Mouse (Mus musculus) heart, adult 11 months (tissue): Measurements from ENCODE around the gene Cers1.

Experiments used
- DNase-seq: peaks from one replicate; pipeline ENCODE4 v3.0.0; 2022

Gene Cers1

DNA sequence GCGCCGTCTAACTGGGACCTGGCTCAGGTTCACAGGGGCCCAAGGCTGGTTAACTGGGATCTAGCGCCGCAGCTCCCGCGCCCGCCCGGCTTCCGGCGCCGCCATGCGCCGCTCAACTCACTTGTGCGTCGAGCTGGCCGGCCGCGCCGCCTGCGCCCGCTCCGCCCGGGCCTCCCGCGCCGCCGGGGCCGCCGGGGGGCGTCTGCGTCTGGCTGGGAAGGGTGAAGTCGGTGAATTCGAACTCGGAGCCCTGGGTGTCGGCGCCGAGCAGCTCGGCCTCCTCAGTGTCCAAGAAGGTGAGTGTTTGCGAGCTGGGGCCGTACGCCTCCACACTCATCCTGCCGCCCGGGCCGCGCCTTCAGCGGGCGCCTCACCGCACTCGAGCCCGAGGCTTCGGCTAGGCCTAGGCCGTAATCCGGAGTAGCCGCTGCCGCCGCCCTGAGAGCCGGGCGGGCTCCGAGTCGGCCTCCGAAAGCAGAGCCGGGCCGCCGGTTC is 37.1 kb downstream of the Cers1 start:
- peak; percentile 95 for DNase-seq

DNA sequence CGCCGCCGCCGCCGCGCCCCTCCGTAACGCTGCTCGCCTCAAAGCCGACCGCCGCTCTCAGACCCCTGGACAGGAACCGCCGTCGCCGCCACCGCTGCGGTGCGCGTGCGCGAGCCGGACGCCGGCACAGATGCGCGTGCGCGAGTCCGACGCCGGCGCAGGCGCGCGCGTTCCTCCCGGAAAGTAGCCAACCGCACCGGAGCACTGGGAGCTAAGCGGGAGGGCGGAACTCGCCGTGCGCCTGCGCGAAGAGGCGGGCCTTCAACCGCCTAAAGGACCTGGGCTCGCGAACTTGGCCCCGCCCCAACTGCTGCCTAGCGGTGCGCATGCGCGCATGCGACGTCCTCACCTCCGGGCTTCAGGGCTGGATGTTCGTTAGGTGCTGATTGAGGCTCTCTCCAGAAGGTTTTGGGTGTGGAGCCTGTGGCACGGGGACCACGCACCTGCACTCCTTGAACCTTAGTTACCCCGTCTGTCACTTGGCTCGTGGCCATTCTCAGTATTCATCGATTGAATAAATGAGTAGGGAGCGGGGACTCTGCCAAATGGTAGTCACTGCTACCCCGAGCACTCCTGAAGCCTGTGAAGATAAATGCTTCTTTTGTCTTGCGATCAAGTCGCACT is 37.7 kb downstream of the Cers1 start, which contains the start of gene Upf1:
Upf1 (minus strand) TSS at position 85 of the 624 bp plus-strand sequence.
- peak; percentile 100 for DNase-seq

DNA sequence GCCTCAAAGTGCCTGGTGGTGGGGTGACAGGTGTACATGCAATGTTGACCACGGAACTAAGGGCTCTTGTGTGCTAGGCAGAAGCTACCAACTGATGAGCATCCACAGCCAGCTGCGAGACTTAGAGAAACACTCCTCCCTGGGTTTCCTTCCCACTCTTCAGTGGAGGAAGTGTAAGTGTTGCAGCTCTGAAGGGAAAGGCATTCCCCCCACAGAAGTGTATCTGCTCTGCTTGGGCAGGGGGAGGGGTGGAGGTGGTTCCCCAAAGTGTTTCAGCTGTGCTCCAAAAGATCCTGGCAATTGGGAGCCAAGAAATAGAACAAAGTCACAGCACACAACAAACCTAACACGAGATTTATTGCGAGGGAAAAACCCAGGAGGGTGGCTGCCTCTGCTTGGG is 38.4 kb downstream of the Cers1 start:
- peak; percentile 88 for DNase-seq

DNA sequence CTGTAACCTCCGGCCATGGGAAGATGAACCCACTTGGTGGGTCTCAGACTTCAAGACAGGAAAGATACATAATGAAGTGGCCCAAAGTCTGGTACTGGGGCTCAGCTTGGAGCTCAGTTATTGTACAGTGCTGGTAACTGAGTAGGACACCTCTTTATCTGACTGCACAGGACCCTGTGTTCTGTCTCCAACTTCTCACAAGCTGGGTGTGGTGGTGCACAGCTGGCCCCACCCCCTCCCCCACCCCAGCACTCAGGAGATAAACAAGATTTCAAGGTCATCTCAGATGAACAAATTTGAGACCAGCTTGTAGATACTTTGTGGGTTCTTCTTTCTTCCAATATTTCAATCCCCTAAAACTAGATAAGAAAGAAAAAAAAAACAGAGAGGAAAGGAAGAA is 40.5 kb downstream of the Cers1 start:
- no peak for DNase-seq

DNA sequence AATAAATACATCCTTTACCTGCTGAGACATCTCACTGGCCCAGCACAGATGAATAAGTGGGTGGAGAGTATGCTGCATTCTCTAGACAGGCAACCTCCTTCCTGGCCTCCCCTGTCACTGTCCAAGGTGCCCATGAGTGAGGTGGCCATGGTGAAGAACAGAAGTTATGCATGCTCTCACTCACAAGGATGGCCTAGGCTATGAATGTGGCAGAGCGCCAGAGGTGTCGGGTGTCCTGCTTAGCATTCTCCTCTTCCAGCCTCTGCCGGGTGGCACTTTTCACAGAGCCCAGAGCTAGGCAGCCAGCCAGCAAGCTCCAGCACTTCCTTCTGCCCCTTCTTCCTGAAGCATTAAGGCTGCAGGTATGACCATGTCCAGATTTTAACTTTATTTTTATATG is 43.8 kb downstream of the Cers1 start:
- peak; percentile 93 for DNase-seq

DNA sequence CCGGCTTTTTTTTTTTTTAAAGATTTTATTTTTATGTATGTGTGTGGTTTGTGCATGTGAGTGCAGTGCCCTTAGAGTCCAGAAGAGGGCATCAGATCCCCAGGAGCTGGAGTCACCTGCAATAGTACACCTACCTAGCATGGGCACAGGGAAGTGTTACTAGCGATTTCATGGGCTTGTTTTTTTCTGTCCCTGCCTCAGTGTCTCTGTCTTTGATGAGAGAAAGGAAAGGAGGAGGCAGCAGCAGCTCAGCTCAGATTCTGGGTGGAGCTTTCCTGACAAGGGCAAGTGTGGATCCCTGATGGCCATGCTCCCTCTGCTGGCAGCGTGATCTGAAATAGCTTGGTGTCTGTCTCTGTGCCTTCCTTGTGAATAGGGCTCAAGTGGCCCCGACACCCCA is 45.2 kb downstream of the Cers1 start:
- no peak for DNase-seq

DNA sequence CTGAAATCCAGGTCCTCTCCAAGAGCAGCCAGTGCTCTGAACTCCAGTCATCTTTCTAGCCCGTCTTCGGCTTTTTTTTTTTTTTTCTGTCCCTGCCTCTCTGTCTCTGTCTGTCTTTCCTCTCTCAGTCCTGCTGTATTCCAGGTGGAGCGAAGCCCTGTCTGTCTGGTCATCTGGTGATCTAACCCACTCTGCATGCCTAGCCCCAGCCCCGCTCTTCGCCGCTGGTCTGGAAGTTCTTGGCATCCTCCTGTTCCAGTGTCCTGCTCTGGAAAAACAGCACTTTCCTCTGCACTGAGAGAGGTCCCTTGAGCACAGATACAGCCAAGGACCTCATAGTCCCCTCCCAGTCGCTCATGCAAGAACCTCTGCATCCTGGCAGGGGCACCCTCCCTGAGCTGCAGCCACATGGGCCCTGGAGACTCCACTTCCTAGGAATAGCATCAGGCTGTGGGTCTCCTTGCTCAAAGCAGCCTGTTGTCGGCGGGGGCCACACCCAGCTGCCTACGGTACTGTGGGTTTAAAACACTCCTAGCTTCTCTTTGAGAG is 46.0 kb downstream of the Cers1 start:
- peak; percentile 90 for DNase-seq

DNA sequence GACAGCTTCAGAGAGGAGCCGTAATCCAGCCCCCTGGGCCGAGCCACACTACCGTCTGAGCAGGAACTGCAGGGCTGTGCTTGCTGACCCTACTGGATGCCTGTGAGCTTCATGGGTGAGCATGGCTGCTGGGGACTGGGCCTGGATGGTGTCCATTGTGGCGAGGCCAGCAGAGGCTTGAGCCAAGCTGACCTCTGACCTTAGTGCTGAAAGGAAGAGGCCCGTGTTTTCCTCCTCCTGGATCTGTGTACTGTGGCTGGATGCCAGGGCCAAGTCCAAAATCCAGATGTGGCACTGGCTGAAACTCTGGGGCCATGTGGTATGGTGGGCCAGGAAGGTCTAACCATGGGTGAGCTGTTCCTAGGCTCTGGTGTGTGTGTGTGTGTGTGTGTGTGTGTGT is 48.5 kb downstream of the Cers1 start:
- peak; percentile 98 for DNase-seq

DNA sequence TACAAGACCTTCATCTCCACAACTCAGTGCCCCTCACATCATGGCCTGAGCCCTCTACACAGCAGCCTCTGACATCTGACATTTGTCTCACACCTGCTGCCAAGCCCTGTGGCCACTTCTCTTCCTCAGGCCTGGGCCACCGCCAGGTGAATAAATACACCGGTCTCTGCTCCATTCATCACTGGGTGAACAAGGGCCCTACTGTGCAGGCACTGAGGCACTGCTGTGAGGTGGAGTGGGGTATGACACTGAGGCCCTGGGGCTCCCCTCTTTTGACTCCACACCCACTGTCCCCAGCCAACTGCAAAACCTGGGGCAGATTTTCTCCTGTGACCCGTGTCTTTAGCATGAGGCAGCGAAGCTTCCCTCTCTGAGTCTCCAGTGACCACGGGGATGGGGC is 51.0 kb downstream of the Cers1 start:
- no peak for DNase-seq

DNA sequence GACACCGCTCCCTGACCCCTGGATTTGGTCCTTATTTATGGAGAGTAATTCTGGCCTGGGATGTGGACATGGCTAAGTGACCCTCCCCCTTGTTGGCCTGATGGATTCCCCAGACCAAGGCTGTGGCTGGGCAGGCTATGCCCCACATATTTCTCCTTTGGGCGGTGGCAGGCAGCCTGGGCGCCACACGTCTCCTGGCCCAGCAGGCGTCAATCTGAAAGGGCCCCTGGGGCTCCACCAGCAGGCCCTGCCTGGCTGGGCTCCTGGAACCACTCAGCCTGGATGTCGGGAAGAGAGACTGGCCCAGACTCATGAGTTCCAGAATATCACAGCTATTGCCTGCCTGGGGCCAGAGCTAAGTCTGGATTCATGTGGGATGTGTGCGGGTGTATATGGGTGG is 54.9 kb downstream of the Cers1 start:
- DNase-seq = peak; percentile 92

DNA sequence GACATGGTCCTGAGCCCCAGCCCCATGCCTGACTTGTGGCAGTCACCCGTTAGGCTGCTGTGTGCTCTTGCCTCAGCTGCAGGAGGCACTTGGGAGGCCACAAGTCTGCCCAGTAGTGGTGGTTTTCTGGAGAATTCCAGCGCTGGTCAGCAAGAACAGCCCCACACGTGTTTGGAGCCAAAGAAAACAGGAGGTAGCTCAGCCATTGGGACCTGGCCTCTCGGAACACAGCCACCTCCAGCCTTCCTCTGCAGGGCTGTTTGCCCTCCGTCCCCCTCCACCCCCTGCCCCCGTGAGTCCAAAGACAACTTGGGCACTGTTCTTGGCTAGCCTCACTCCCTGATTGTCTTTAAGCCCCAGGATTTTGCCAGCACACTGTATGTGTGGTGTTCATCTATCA is 56.4 kb downstream of the Cers1 start:
- peak; percentile 95 for DNase-seq

DNA sequence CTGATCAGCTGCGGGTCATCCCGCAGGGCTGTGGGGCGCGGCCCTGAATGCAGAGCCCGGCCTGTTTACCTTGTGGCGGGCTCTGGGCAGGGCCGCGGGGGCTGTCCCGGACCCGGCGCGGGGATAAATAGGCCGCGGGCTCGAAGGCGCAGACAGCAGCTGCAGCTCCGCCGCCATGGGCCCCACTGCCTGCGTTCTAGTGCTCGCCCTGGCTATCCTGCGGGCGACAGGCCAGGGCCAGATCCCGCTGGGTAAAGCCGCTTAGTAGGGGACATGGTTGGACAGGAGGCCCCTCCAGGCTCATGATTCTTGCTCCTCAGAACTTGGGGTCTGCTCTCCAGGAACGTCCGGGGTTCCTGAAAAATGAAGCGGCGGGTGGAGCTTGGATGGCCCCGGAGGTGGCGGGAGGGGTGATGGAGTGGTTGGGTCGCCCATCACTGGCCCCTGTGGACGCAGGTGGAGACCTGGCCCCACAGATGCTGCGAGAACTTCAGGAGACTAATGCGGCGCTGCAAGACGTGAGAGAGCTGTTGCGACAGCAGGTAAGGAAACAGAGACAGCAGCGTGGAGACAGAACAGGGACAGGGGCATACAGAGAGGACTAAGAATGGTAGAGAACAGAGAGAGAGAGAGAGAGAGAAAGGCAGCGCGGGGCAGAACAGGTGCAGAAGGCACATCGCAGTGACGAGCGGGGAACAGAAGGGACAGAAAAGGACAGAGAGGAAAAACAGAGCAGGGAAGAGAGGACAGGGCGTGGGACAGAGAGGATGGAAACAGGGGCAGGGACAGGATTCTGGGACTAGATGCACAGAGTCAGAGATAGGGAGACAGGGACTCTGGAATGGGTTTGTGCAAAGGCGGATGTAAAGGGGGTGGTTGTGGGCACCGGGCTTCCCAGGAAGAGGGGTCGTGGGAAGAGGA is 58.1 kb downstream of the Cers1 start, which contains the start of gene Comp:
Comp (plus strand) TSS at position 162 of the 921 bp plus-strand sequence.
- DNase-seq = no peak

DNA sequence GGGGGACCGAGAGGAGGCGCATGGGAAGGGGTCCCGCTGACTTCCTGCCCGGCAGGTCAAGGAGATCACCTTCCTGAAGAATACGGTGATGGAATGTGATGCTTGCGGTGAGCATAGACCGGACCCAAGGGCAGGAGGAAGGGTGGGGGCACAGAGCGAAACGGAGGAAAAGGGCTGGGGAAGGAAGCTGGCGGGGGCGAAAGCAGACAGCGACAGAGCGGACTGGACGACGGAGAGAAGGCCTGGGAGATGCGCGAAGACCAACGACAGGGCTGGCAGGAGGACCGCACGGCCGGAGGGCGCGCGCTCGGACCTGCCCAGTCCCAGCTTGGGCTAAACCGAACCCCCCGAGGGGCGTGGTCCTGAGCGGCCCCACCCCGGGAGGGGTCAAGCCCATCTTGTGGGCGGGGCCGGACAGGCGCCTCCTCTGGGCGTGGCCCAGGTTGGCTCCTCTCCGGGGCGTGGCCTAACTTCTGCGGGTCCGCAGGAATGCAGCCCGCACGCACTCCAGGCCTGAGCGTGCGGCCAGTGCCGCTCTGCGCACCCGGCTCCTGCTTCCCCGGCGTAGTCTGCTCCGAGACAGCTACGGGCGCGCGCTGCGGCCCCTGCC is 58.8 kb downstream of the Cers1 start:
- peak; percentile 97 for DNase-seq

DNA sequence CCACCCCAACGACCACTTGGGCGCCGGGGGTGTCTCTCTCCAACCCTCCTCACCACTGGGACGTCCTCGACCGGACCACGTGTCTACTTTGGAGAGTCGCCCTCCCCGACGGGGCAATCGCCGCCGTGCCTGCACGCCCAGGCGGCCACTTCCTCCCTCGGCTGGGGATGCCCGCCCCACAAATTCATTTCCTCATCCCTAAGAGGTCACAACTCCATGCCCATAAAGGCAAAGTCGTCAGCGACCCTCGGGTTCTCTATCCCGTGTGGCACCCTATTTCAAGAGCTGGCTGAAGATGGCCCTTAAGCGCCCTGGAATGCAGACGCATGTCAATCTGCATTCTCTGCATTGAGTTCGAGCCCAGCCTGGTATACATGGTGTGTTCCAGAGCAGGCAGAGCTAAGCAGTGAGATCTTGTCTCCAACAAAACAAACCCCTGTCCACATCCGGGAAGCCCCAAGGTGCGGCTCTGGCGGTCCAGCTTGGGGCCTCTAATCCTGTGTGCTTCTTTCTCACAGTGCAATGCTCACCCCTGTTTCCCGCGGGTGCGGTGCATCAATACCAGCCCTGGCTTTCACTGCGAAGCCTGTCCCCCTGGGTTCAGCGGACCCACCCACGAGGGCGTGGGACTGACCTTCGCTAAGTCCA is 59.8 kb downstream of the Cers1 start:
- no peak for DNase-seq

DNA sequence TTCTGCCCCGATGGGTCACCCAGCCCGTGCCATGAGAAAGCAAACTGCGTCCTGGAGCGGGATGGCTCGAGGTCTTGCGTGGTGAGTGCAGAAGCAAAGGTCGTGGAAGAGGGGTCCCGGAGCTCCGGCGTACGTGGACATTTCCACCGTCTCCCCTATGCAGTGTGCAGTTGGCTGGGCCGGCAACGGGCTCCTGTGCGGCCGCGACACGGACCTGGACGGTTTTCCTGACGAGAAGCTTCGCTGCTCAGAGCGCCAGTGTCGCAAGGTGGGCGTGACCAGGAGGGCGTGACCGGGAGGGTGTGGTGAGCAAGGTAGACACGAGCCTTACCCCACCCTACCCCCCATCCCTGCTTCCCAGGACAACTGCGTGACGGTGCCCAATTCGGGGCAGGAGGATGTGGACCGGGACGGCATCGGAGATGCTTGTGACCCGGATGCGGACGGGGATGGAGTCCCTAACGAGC is 60.7 kb downstream of the Cers1 start:
- no peak for DNase-seq

DNA sequence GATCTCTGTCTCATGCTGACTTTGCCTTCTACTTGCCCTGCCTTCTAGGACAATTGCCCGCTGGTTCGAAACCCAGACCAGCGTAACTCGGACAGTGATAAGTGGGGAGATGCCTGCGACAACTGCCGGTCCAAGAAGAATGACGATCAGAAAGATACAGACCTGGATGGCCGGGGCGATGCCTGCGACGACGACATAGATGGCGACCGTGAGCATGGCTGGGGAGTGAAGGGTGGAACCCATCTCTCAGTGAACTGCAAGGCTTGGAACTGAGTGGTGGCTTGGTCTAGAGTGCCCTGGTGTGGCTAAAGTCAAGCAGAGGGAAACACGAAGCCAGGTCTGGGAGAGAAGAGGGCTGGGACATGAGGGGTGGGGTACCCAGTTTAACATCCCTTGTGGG is 61.5 kb downstream of the Cers1 start:
- no peak for DNase-seq

DNA sequence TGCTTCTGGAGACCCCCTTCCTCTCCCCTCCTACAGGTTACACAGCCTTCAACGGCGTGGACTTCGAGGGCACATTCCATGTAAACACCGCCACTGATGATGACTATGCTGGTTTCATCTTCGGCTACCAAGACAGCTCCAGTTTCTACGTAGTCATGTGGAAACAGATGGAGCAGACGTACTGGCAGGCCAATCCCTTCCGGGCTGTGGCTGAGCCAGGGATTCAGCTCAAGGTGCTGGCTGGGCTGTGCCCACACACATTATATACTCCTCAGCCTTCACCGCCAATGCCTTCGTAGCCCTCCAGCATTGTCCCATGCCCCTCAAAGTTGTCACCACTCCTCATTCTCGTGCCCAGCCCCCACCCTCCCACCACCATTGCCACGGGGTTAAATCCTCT is 64.5 kb downstream of the Cers1 start:
- DNase-seq = no peak
